ENCODE assay signal across 16 mouse cellular contexts in the genomic region with DNA sequence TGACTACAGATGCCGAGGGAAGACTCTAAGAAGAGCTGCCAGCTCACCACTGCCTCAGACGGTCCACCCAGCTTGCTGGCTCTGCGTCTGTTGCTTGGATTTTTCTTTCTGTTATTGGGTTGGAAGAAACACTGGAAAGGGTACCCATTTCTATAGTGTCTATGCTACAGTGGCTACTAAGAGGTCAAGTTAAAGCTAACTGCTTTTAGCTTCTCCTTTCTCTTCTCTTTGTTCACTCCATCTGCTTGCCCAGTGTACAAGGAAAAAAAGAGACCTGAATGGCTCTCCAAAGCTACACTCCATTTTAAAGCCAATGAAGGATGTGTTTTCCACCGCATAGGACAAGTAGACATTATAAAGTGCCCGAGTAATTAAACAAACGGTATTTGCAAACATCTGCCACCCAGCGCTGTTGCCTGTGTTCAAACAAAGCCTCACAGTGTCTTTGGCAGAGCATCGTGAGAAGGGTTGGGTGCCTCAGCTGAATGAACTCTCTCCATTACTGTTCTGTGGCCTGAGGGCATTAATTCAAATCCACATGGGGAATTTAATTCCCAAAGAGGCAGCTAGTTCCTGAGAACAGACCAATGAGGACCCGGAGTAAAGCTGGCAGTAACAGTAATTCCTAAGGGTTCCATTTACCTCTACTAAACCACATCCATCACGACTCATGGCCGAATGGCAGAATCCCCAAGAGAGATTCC.
DNase-seq lines count a peak whose midpoint lies in the region; ATAC-seq and TF ChIP-seq lines count a peak whose summit lies in the region.
"Had no signal": no experiment of that assay in that cellular context is flagged by ENCODE, and none has a peak within 500 bp of the region (broad histone marks: within the 10 kb centered on the region; RNA-seq: fewer than 3 reads in every experiment).

No protein-coding gene starts in this region.

- H3K36me3 ChIP-seq in forebrain, embryonic 12.5 days (replicated peaks), result no peaks in the 10 kb centered on the region
- H3K36me3 ChIP-seq in forebrain, embryonic 11.5 days (ENCODE audit: control insufficient read depth, insufficient read depth, low read length), result no peaks in the 10 kb centered on the region
- H3K36me3 ChIP-seq in hindbrain, postnatal 0 days (ENCODE audit: insufficient read depth, low read length), result no peaks in the 10 kb centered on the region
- no peaks in the 10 kb centered on the region for H3K36me3 ChIP-seq in lung, postnatal 0 days (ENCODE audit: insufficient read depth, low read length)
- H3K36me3 ChIP-seq: heart, embryonic 10.5 days; liver, embryonic 13.5 days had no signal

- TF ChIP-seq CTCF in hindbrain, postnatal 0 days (IDR thresholded peaks at IDR 0.05; ENCODE audit: low read depth), result no peak
- no peak for TF ChIP-seq CTCF in lung, postnatal 0 days (IDR thresholded peaks at IDR 0.05)

- no peaks in the 10 kb centered on the region for H3K9me3 ChIP-seq in forebrain, embryonic 12.5 days
- H3K9me3 ChIP-seq in forebrain, embryonic 11.5 days (ENCODE audit: control insufficient read depth, low read length), result no peaks in the 10 kb centered on the region
- H3K9me3 ChIP-seq in hindbrain, postnatal 0 days (ENCODE audit: low read length), result no peaks in the 10 kb centered on the region
- H3K9me3 ChIP-seq in lung, postnatal 0 days (ENCODE audit: low read length), result no peaks in the 10 kb centered on the region
- H3K9me3 ChIP-seq: heart, embryonic 10.5 days; liver, embryonic 13.5 days had no signal

- H3K4me1 ChIP-seq in forebrain, embryonic 12.5 days, result peaks cover 19% of the 10 kb centered on the region
- H3K4me1 ChIP-seq in forebrain, embryonic 11.5 days (replicated peaks; ENCODE audit: control insufficient read depth, insufficient read depth, low read length), result peaks cover 8% of the 10 kb centered on the region; the same call in 1 of the 2 replicates
- no peaks in the 10 kb centered on the region for H3K4me1 ChIP-seq in hindbrain, postnatal 0 days (ENCODE audit: insufficient read depth, low read length)
- H3K4me1 ChIP-seq in lung, postnatal 0 days (ENCODE audit: insufficient read depth, low read depth, low read length), result no peaks in the 10 kb centered on the region

- peak; percentile 57; the same call in 1 of the 2 replicates for ATAC-seq in forebrain, embryonic 12.5 days (ENCODE audit: low FRiP score)
- ATAC-seq in forebrain, embryonic 11.5 days (replicated peaks; ENCODE audit: low FRiP score), result no peak
- ATAC-seq in hindbrain, postnatal 0 days, result peak; percentile 40; the same call in 1 of the 2 replicates
- ATAC-seq in lung, postnatal 0 days, result no peak

- no peak overlapping the region for H3K4me3 ChIP-seq in forebrain, embryonic 12.5 days (replicated peaks)
- no peak overlapping the region for H3K4me3 ChIP-seq in forebrain, embryonic 11.5 days (ENCODE audit: low read depth, low read length)
- no peak overlapping the region for H3K4me3 ChIP-seq in hindbrain, postnatal 0 days (ENCODE audit: low read length)
- H3K4me3 ChIP-seq in lung, postnatal 0 days (ENCODE audit: low read depth, low read length), result no peak overlapping the region
- H3K4me3 ChIP-seq: heart, embryonic 10.5 days; liver, embryonic 13.5 days had no signal

- 68% methylated on average over 11 of the region's 11 CpGs for WGBS in forebrain, embryonic 12.5 days
- 73% methylated on average over 11 of the region's 11 CpGs for WGBS in forebrain, embryonic 11.5 days
- 42% methylated on average over 11 of the region's 11 CpGs for WGBS in hindbrain, postnatal 0 days
- 68% methylated on average over 11 of the region's 11 CpGs for WGBS in lung, postnatal 0 days

- no peak overlapping the region for H3K4me2 ChIP-seq in forebrain, embryonic 12.5 days
- no peak overlapping the region for H3K4me2 ChIP-seq in forebrain, embryonic 11.5 days (ENCODE audit: low read depth, low read length, severe bottlenecking)
- H3K4me2 ChIP-seq in hindbrain, postnatal 0 days (ENCODE audit: low read depth, low read length), result no peak overlapping the region
- no peak overlapping the region for H3K4me2 ChIP-seq in lung, postnatal 0 days (replicated peaks; ENCODE audit: low read depth, low read length)
- H3K4me2 ChIP-seq: liver, embryonic 13.5 days had no signal

- peaks cover 7% of the 10 kb centered on the region; the same call in 1 of the 2 replicates for H3K27me3 ChIP-seq in forebrain, embryonic 12.5 days
- no peaks in the 10 kb centered on the region for H3K27me3 ChIP-seq in forebrain, embryonic 11.5 days (ENCODE audit: control insufficient read depth, insufficient read depth, low read length)
- no peaks in the 10 kb centered on the region for H3K27me3 ChIP-seq in hindbrain, postnatal 0 days (ENCODE audit: insufficient read depth, low read length)
- H3K27me3 ChIP-seq in lung, postnatal 0 days (replicated peaks; ENCODE audit: insufficient read depth, low read length), result no peaks in the 10 kb centered on the region
- H3K27me3 ChIP-seq: liver, embryonic 13.5 days had no signal

- H3K9ac ChIP-seq in forebrain, embryonic 12.5 days, result no peak overlapping the region
- no peak overlapping the region for H3K9ac ChIP-seq in forebrain, embryonic 11.5 days (ENCODE audit: low read length)
- H3K9ac ChIP-seq in hindbrain, postnatal 0 days (replicated peaks; ENCODE audit: low read length), result no peak overlapping the region
- H3K9ac ChIP-seq in lung, postnatal 0 days (replicated peaks; ENCODE audit: low read depth), result no peak overlapping the region
- H3K9ac ChIP-seq: liver, embryonic 13.5 days had no signal

- H3K27ac ChIP-seq in forebrain, embryonic 12.5 days, result no peak overlapping the region
- no peak overlapping the region for H3K27ac ChIP-seq in forebrain, embryonic 11.5 days (ENCODE audit: low read depth, low read length)
- H3K27ac ChIP-seq in hindbrain, postnatal 0 days, result no peak overlapping the region
- no peak overlapping the region for H3K27ac ChIP-seq in lung, postnatal 0 days (ENCODE audit: low read length)
- H3K27ac ChIP-seq: heart, embryonic 10.5 days; liver, embryonic 13.5 days had no signal

- DNase-seq in forebrain, embryonic 11.5 days (ENCODE audit: low spot score), result no peak
- peak; percentile 68 for DNase-seq in retina, postnatal 1 day
- no peak for DNase-seq in retina, embryonic 14.5 days (ENCODE audit: low spot score)
- DNase-seq in hindbrain, postnatal 0 days (ENCODE audit: low spot score), result peak; percentile 29
- no peak for DNase-seq in urinary bladder, postnatal 14 days (ENCODE audit: low spot score)
- no peak for DNase-seq in lung, postnatal 0 days (ENCODE audit: low spot score)
- DNase-seq in left cerebral cortex, postnatal 14 days (ENCODE audit: low spot score in 2 of 2), result no peak
- DNase-seq: cerebellum, adult 11 months; cerebellum, postnatal 36 days; gastrocnemius, postnatal 14 days; kidney, adult 8-10 months; liver, embryonic 13.5 days; lung, postnatal 14 days; spleen, adult 18-20 months had no signal

- intact Hi-C loops in left cerebral cortex, postnatal 14 days (cut with DNase I), result no loop called here

- no peak for TF ChIP-seq EP300 in lung, postnatal 0 days (IDR thresholded peaks at IDR 0.05)

Comparison
In these comparisons a context has a peak if more than half of its experiments do, and no peak if none do; other contexts are left out.
1. ATAC-seq: peak in forebrain, embryonic 12.5 days (single experiment) and hindbrain, postnatal 0 days (single experiment); none in forebrain, embryonic 11.5 days (single experiment) and lung, postnatal 0 days (single experiment).
2. DNase-seq: peak in retina, postnatal 1 day (single experiment) and hindbrain, postnatal 0 days (single experiment); none in forebrain, embryonic 11.5 days (single experiment), retina, embryonic 14.5 days (single experiment), urinary bladder, postnatal 14 days (single experiment), lung, postnatal 0 days (single experiment) and left cerebral cortex, postnatal 14 days (0 of 2).